Mouse (Mus musculus) lung, postnatal 0 days (tissue): ENCODE data around the gene Ghitm. TPM values are rescaled to one million over a fixed set of nuclear protein-coding genes. Genes with fewer than 3 reads are reported as not detected.

ENCODE experiments used
- ATAC-seq: fragments of 200-750 bp; cut with Nextera tagmentation; 2 replicates; pipeline ENCODE4 v1.8.0; 2017; ENCODE audit warnings: moderate library complexity
- DNase-seq: peaks from one replicate; pipeline ENCODE4 v3.0.0-alpha.2; 2016; ENCODE audit warnings: low spot score
- H3K27ac ChIP-seq: fragments of 300-500 bp; sonication (generic); 2 replicates; pipeline ENCODE4 v1.5.1; 2014; ENCODE audit warnings: antibody characterized with exemption, mild to moderate bottlenecking, low read length, mixed read lengths
- H3K27me3 ChIP-seq: fragments of 300-500 bp; sonication (generic); replicated peaks from 2 replicates; pipeline ENCODE4 v1.6.1; 2014; ENCODE audit warnings: low read length, mixed read lengths; ENCODE audit not compliant: insufficient read depth
- H3K36me3 ChIP-seq: fragments of 300-500 bp; sonication (generic); 2 replicates; pipeline ENCODE4 v1.6.1; 2014; ENCODE audit warnings: low read length, mixed read lengths; ENCODE audit not compliant: insufficient read depth
- H3K4me1 ChIP-seq: fragments of 300-500 bp; sonication (generic); 2 replicates; pipeline ENCODE4 v1.6.1; 2014; ENCODE audit warnings: antibody characterized with exemption, low read depth, low read length, mixed read lengths; ENCODE audit not compliant: insufficient read depth
- H3K4me2 ChIP-seq: fragments of 300-500 bp; sonication (generic); replicated peaks from 2 replicates; pipeline ENCODE4 v1.6.1; 2014; ENCODE audit warnings: low read depth, mild to moderate bottlenecking, low read length, moderate library complexity, mixed read lengths
- H3K4me3 ChIP-seq: fragments of 300-500 bp; sonication (generic); 2 replicates; pipeline ENCODE4 v1.5.1; 2014; ENCODE audit warnings: low read depth, low read length
- H3K9ac ChIP-seq: fragments of 300-500 bp; sonication (generic); replicated peaks from 2 replicates; pipeline ENCODE4 v1.6.1; 2014; ENCODE audit warnings: low read depth, mild to moderate bottlenecking
- H3K9me3 ChIP-seq: fragments of 300-500 bp; sonication (generic); 2 replicates; pipeline ENCODE4 v1.6.1; 2016; ENCODE audit warnings: low read length, mixed read lengths
- CTCF ChIP-seq: IDR thresholded peaks from 2 replicates; pipeline ENCODE4 v1.5.1; 2016; ENCODE audit warnings: antibody characterized with exemption, mild to moderate bottlenecking
- EP300 ChIP-seq: IDR thresholded peaks from 2 replicates; pipeline ENCODE4 v1.6.1; 2016; ENCODE audit warnings: antibody characterized with exemption, mild to moderate bottlenecking, control low read depth
- WGBS: fragments of 180-500 bp; shearing (Covaris S2); extraction: QIAGEN DNeasy Blood & Tissue Kit; methylation state at CpG from one replicate; pipeline ENCODE4 v1.1.7; 2014; 5-methylcytosine and 5-hydroxymethylcytosine counted together
- polyA plus RNA-seq: library from polyadenylated mRNA; unstranded; fragments of >200 nt; fragmentation: Nextera tagmentation; extraction: Ambion mirVana; gene quantifications from 2 replicates; pipeline ENCODE4 v1.2.1, GENCODE M21; 2015

Gene Ghitm
- polyA plus RNA-seq, 1 experiment from 2014 or later, result 159 TPM

DNA sequence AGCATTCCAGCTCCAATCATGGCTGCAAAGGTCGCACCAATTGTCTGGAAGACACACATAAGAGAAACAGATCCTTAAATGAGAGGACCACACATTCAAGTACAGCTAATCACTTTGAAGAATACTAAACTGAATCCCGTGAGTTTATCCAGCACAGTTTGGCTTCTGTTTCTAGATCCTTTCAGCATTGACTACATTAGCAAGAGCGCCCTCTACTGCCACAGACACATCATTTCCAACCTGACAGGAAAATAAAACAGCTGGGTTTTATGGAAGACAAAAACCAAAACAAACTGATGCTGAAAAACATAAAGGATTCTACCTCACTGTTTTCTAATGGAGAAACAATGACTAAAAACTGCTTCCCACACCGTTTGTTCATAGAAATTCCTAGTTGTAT is 7.4 kb downstream of the Ghitm start:
- DNase-seq, result peak; percentile 83
- 39% methylated on average over 4 of the region's 4 CpGs for WGBS

DNA sequence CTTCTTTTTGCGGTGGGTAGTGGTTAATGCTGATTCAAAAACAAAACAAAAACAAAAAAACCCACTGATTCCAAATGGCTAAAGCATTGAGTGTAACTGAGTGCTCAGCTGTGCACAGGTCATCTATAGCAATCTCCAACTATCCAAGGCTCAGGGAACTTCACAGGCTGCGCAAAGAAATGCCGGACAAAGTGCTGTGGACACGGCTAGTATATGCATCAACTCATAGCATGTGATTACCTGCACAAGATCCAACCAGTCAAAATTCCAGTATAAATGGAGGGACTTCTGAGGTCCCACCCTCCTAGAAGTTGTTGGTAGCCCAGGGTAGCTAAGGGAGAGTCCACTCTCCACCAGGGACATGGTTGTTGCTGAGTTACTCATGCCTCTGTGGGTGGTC is 15.8 kb downstream of the Ghitm start:
- Histone ChIP-seq H3K4me3 (no peak overlapping the region), H3K36me3 (peaks cover 8% of the 10 kb centered on the region; the same call in 1 of the 2 replicates), H3K4me1 (no peaks in the 10 kb centered on the region), H3K4me2 (no peak overlapping the region), H3K9me3 (no peaks in the 10 kb centered on the region), H3K27ac (no peak overlapping the region), H3K9ac (no peak overlapping the region), H3K27me3 (no peaks in the 10 kb centered on the region)
- ATAC-seq (no peak), DNase-seq (no peak)
- 95% methylated on average over 4 of the region's 4 CpGs for WGBS
- no peak for TF ChIP-seq EP300
- no peak for TF ChIP-seq CTCF

More for the DNA sequence above, 7.4 kb downstream of the Ghitm start:
- H3K4me1 ChIP-seq, result no peaks in the 10 kb centered on the region
- H3K4me3 ChIP-seq, result no peak overlapping the region
- no peaks in the 10 kb centered on the region for H3K27me3 ChIP-seq
- H3K27ac ChIP-seq, result no peak overlapping the region
- H3K9ac ChIP-seq, result no peak overlapping the region
- no peak overlapping the region for H3K4me2 ChIP-seq
- ATAC-seq, result no peak
- no peaks in the 10 kb centered on the region for H3K9me3 ChIP-seq
- peak; percentile 78 for TF ChIP-seq CTCF
- no peak for TF ChIP-seq EP300
- H3K36me3 ChIP-seq, result peaks cover 31% of the 10 kb centered on the region; the same call in 1 of the 2 replicates

DNA sequence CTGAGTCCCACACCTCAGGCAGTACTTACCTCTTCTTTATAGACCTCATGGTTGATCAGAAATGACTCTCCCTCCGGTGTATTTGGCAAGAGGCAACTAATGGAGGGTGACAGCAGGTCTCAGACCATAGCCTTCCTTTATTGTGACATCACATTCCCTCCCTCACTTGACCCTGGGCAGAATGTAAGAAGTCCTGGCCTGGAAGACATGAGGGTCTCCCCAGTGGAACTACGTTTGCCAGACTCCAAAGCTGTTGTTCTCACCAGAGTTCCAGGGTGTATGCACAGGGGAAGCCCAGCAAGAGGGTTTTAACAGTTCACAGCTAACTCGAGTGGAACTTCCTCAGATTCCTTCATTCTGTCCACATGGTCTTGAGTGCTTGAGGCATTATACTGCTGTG is 21.1 kb downstream of the Ghitm start, which contains the start of gene 2610528A11Rik:
Gene 2610528A11Rik (minus strand): TSS at position 101 of the 400 bp plus-strand sequence.
- no peak within 1 kb of the TSS for H3K4me3 ChIP-seq
- no peak for TF ChIP-seq EP300
- no peak for TF ChIP-seq CTCF
- H3K27ac ChIP-seq, result no peak within 1 kb of the TSS
- 54% methylated on average over 3 of the region's 3 CpGs for WGBS
- no peaks in the 10 kb centered on the region for H3K9me3 ChIP-seq
- no peaks in the 10 kb centered on the region for H3K36me3 ChIP-seq
- no peaks in the 10 kb centered on the region for H3K27me3 ChIP-seq
- H3K9ac ChIP-seq, result no peak within 1 kb of the TSS
- ATAC-seq, result no peak
- no peak within 1 kb of the TSS for H3K4me2 ChIP-seq
- no peak for DNase-seq
- H3K4me1 ChIP-seq, result no peaks in the 10 kb centered on the region

DNA sequence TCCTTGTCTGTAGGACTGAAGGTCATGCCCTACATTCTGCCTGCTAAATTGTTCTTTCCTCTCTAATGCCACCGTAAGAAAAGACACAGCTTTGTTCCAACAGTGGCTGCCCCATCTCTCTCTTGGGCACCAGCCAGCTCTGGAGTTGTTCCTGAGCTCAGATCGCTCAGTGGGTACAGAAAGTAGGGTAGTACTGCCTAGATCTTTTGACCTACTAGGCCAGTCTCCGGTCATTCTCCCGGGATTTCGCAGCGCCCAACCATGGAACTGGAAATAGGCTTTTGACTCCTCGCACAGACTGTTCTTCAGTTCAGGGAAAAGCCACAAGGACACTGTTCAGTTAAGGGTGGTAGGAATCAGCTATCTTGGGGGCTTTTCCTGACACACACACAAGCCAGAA is 22.1 kb downstream of the Ghitm start:
- WGBS, result 87% methylated on average over 7 of the region's 7 CpGs
- H3K4me3 ChIP-seq, result no peak overlapping the region
- no peaks in the 10 kb centered on the region for H3K9me3 ChIP-seq
- H3K4me2 ChIP-seq, result no peak overlapping the region
- H3K27me3 ChIP-seq, result no peaks in the 10 kb centered on the region
- no peak overlapping the region for H3K27ac ChIP-seq
- no peak for ATAC-seq
- TF ChIP-seq CTCF (no peak), EP300 (no peak)
- H3K4me1 ChIP-seq, result no peaks in the 10 kb centered on the region
- no peak overlapping the region for H3K9ac ChIP-seq
- DNase-seq, result no peak
- H3K36me3 ChIP-seq, result no peaks in the 10 kb centered on the region

DNA sequence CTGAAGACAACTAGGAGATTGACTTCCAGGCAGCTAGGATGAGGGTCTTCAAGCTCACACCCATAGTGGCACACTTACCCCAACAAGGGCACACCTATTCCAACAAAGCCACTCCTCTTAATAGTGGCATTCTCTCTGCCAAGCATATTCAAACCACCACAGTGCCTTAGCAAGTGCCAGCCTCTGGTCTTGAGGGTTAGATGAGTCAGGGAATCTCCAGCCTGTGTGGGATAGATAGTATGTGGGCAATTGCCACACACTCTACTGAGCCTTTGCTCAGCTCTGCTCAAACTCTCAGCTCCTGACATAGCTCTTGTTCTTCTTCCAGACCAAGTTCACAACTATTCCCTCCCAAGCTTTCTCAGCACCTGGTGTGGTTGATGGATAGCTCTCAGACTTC is 23.7 kb downstream of the Ghitm start:
- Histone ChIP-seq H3K9ac (no peak overlapping the region), H3K4me2 (no peak overlapping the region), H3K4me3 (no peak overlapping the region), H3K27ac (no peak overlapping the region), H3K27me3 (no peaks in the 10 kb centered on the region), H3K4me1 (no peaks in the 10 kb centered on the region), H3K36me3 (no peaks in the 10 kb centered on the region), H3K9me3 (no peaks in the 10 kb centered on the region)
- TF ChIP-seq CTCF (no peak), EP300 (no peak)
- ATAC-seq (no peak), DNase-seq (no peak)

DNA sequence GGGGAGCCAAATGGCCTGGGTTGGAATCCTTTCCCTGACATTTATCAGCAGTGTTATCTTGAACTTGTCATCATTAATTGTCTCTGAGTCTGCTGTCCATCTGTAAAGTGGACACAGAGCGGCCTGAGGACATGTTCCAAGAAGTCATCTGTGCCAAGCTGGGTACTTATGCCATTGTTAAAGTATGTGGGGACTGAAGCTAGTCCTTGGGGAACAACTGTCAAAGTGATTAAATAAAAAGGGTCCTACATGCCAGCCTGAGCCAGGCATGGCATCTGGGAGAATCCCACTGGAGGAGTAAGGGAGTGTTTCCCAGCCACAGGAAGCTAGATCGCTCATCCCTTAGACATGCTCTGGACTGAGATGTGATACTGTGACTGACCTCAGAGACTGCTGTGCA is 24.6 kb downstream of the Ghitm start:
- H3K9ac ChIP-seq, result no peak overlapping the region
- ATAC-seq (no peak), DNase-seq (no peak)
- no peak overlapping the region for H3K27ac ChIP-seq
- no peaks in the 10 kb centered on the region for H3K27me3 ChIP-seq
- no peak overlapping the region for H3K4me2 ChIP-seq
- WGBS, result 65% methylated on average over 2 of the region's 2 CpGs
- no peaks in the 10 kb centered on the region for H3K36me3 ChIP-seq
- H3K4me1 ChIP-seq, result no peaks in the 10 kb centered on the region
- no peak overlapping the region for H3K4me3 ChIP-seq
- TF ChIP-seq EP300, result no peak
- TF ChIP-seq CTCF, result no peak
- H3K9me3 ChIP-seq, result no peaks in the 10 kb centered on the region

DNA sequence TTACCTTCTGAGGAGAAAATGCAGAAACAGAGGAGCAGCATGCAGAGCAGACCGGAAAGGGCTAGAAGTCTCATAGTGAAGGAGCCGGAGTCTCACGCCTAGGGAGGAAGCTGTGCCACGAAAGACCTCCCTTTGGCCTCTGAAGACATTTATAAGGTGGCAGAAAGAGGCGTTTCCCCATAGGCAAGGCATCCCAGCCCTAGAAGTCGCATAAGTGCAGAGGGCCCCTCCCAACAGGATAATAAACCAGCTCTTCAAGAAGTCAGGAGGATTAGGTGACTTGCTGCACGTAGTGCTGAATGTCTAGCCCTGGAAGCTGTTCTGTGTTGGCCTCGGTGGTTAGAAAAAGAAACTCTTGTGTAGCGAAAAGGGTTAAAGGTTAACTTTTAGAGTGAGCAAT is 25.1 kb downstream of the Ghitm start:
- Histone ChIP-seq H3K27me3 (no peaks in the 10 kb centered on the region), H3K9ac (no peak overlapping the region), H3K27ac (no peak overlapping the region), H3K4me3 (no peak overlapping the region), H3K36me3 (no peaks in the 10 kb centered on the region), H3K9me3 (no peaks in the 10 kb centered on the region), H3K4me2 (no peak overlapping the region), H3K4me1 (no peaks in the 10 kb centered on the region)
- WGBS, result 48% methylated on average over 9 of the region's 9 CpGs
- TF ChIP-seq CTCF (no peak), EP300 (no peak)
- DNase-seq (no peak), ATAC-seq (no peak)
